Mouse (Mus musculus) regulatory T cell (primary cell): ENCODE measurements around the gene Senp2.

Source experiments
- in situ Hi-C: fragments of 300-600 bp; cut with MboI, MseI; formaldehyde crosslinking; loops from one replicate; pipeline ENCODE4 v1.15.1; 2025; ENCODE audit warnings: high pct_unique_total_duplicates

The Senp2 gene

GRCm38 (mm10) chr16:22091255-22091783 is 82.0 kb downstream of the Senp2 start:
- in situ Hi-C loops: no loop called here

GRCm38 (mm10) chr16:22095751-22096150 is 86.5 kb downstream of the Senp2 start:
- in situ Hi-C loops: no loop called here

GRCm38 (mm10) chr16:22097659-22098058 is 88.4 kb downstream of the Senp2 start:
- in situ Hi-C loops: no loop called here
